Mouse (Mus musculus) neural tube, embryonic 14.5 days (tissue): ENCODE measurements around the gene Tcf19. TPM values are rescaled to one million over a fixed set of nuclear protein-coding genes. Genes with fewer than 3 reads are reported as not detected.
"Not testable (repeated sequence)": the region's sequence is repeated elsewhere in the genome, so short reads cannot be mapped to it uniquely, and the experiment has no call there.

Source experiments
- ATAC-seq: fragments of 200-750 bp; cut with Nextera tagmentation; 2 replicates; pipeline ENCODE4 v1.8.0; 2017; ENCODE audit warnings: low read depth, mild to moderate bottlenecking, moderate TSS enrichment, moderate library complexity
- H3K27ac ChIP-seq: fragments of 300-500 bp; sonication (generic); 2 replicates; pipeline ENCODE4 v1.5.1; 2014; ENCODE audit warnings: low read depth, mild to moderate bottlenecking, control low read depth, low read length, moderate library complexity, mixed read lengths
- H3K27me3 ChIP-seq: fragments of 300-500 bp; sonication (generic); 2 replicates; pipeline ENCODE4 v1.6.1; 2014; ENCODE audit warnings: low read length; ENCODE audit not compliant: control insufficient read depth, insufficient read depth
- H3K36me3 ChIP-seq: fragments of 300-500 bp; sonication (generic); 2 replicates; pipeline ENCODE4 v1.6.1; 2014; ENCODE audit warnings: low read length, mixed read lengths; ENCODE audit not compliant: control insufficient read depth, insufficient read depth
- H3K4me1 ChIP-seq: fragments of 300-500 bp; sonication (generic); 2 replicates; pipeline ENCODE4 v1.6.1; 2014; ENCODE audit warnings: low read length; ENCODE audit not compliant: control insufficient read depth, insufficient read depth
- H3K4me2 ChIP-seq: fragments of 300-500 bp; sonication (generic); 2 replicates; pipeline ENCODE4 v1.6.1; 2014; ENCODE audit warnings: mild to moderate bottlenecking, low read depth, low read length, control low read depth
- H3K4me3 ChIP-seq: fragments of 300-500 bp; sonication (generic); 2 replicates; pipeline ENCODE4 v1.5.1; 2014; ENCODE audit warnings: low read depth, low read length, control low read depth, mixed read lengths
- H3K9ac ChIP-seq: fragments of 300-500 bp; sonication (generic); replicated peaks from 2 replicates; pipeline ENCODE4 v1.6.1; 2014; ENCODE audit warnings: low read depth, mild to moderate bottlenecking, control low read depth, low read length, mixed read lengths
- H3K9me3 ChIP-seq: fragments of 300-500 bp; sonication (generic); 2 replicates; pipeline ENCODE4 v1.6.1; 2016; ENCODE audit warnings: low read length; ENCODE audit not compliant: control insufficient read depth
- WGBS: fragments of 180-500 bp; shearing (Covaris S2); extraction: QIAGEN DNeasy Blood & Tissue Kit; methylation state at CpG from one replicate; pipeline ENCODE4 v1.1.7; 2014; 5-methylcytosine and 5-hydroxymethylcytosine counted together
- polyA plus RNA-seq: library from polyadenylated mRNA; unstranded; fragments of >200 nt; fragmentation: Nextera tagmentation; extraction: Ambion mirVana; gene quantifications from 2 replicates; pipeline ENCODE4 v1.2.1, GENCODE M21; 2014

Tcf19 gene
- polyA plus RNA-seq, 1 experiment from 2014 or later, result 8.9 TPM

- Histone ChIP-seq H3K4me3 (peak overlapping the region; percentile 47), H3K4me2 (peak overlapping the region; percentile 67), H3K27me3 (no peaks in the 10 kb centered on the region), H3K27ac (no peak overlapping the region), H3K9ac (0 out of 2 replicates have a peak overlapping the region, but pooled peaks have one; percentile 21), H3K9me3 (no peaks in the 10 kb centered on the region), H3K36me3 (no peaks in the 10 kb centered on the region), H3K4me1 (peaks cover 9% of the 10 kb centered on the region; the same call in 1 of the 2 replicates)
- ATAC-seq, result peak; percentile 14
- 6% methylated on average over 25 of the region's 25 CpGs for WGBS
These were observed 548 bp downstream of the Tcf19 start for GRCm38 (mm10) chr17:35515911-35516640.

DNA sequence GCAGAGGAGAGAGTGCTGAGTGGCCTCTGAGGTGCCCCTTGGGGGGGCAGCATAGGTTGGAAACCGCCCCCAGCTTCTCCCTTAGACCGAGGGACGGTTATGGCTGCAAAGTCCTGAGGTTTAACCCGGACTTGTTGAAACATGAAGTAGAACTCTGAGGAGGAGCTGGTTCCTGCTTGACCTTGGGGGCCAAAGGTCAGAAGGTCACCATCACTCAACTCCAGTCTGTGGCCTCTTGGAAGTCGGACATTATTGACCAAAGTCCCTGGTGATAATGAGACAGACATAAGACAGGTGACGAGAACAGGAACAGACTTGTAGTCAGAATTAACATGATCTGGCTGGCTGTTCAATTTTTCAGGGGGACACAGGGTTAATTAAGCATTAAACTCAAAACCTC lies 1.9 kb downstream of the Tcf19 start:
- H3K27ac ChIP-seq, result no peak overlapping the region
- no peak overlapping the region for H3K4me3 ChIP-seq
- no peak overlapping the region for H3K4me2 ChIP-seq
- no peak for ATAC-seq
- 36% methylated on average over 6 of the region's 6 CpGs for WGBS
- no peaks in the 10 kb centered on the region for H3K27me3 ChIP-seq
- H3K4me1 ChIP-seq, result peaks cover 9% of the 10 kb centered on the region; the same call in 1 of the 2 replicates
- no peaks in the 10 kb centered on the region for H3K9me3 ChIP-seq
- H3K9ac ChIP-seq, result no peak overlapping the region
- H3K36me3 ChIP-seq, result no peaks in the 10 kb centered on the region

DNA sequence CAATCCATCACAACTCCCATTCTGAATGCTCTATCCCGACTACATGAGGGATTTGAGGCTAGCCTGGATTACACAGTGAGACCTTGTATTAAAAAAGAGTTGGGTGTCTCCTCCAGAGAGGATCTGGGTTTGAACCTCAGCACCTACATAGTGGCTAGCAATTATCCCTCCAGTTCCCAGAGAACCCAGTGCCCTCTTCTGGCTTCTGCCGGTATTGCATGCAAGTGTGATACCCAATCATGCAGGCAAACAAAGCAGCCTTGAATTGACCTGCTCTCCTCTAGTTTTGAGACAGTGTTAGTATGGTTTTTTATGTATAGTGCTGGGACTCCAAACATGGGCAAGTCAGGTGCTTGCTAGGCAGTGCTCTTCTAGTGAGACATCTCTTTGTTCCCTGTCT lies 2.7 kb downstream of the Tcf19 start:
- H3K9me3 ChIP-seq, result no peaks in the 10 kb centered on the region
- no peak overlapping the region for H3K9ac ChIP-seq
- no peak overlapping the region for H3K27ac ChIP-seq
- H3K36me3 ChIP-seq, result no peaks in the 10 kb centered on the region
- no peak overlapping the region for H3K4me2 ChIP-seq
- 23% methylated on average over 2 of the region's 2 CpGs for WGBS
- no peak overlapping the region for H3K4me3 ChIP-seq
- no peaks in the 10 kb centered on the region for H3K27me3 ChIP-seq
- H3K4me1 ChIP-seq, result peaks cover 9% of the 10 kb centered on the region; the same call in 1 of the 2 replicates
- no peak for ATAC-seq

- 95% methylated on average over 7 of the region's 7 CpGs for WGBS
- H3K27me3 ChIP-seq, result no peaks in the 10 kb centered on the region
- H3K9me3 ChIP-seq, result no peaks in the 10 kb centered on the region
- no peak overlapping the region for H3K9ac ChIP-seq
- ATAC-seq, result no peak
- no peak overlapping the region for H3K27ac ChIP-seq
- H3K4me1 ChIP-seq, result peaks cover 9% of the 10 kb centered on the region; the same call in 1 of the 2 replicates
- no peaks in the 10 kb centered on the region for H3K36me3 ChIP-seq
- no peak overlapping the region for H3K4me3 ChIP-seq
- H3K4me2 ChIP-seq, result no peak overlapping the region
These were observed 3.6 kb downstream of the Tcf19 start for GRCm38 (mm10) chr17:35512916-35513626.

DNA sequence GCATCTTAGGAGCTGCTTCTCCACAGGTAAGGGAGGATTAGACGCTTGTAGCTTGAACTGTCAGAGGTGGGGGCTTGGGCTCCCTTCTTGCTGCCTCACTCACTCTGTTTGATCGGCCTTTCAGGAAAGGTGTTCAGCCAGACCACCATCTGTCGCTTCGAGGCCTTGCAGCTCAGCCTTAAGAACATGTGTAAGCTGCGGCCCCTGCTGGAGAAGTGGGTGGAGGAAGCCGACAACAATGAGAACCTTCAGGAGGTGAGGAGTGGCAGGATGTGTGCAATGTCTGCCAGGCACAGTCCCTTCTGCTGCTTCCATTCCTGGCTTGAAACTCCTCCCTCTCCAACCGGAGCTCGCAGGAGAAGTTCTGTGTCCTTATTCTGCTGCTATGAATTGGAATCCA lies 7.3 kb downstream of the Tcf19 start:
- Histone ChIP-seq H3K4me3 (no peak overlapping the region), H3K9me3 (no peaks in the 10 kb centered on the region), H3K36me3 (no peaks in the 10 kb centered on the region), H3K4me1 (no peaks in the 10 kb centered on the region), H3K9ac (no peak overlapping the region), H3K27ac (no peak overlapping the region), H3K4me2 (no peak overlapping the region), H3K27me3 (no peaks in the 10 kb centered on the region; the same call in 1 of the 2 replicates)
- WGBS, result 52% methylated on average over 8 of the region's 8 CpGs
- no peak for ATAC-seq

DNA sequence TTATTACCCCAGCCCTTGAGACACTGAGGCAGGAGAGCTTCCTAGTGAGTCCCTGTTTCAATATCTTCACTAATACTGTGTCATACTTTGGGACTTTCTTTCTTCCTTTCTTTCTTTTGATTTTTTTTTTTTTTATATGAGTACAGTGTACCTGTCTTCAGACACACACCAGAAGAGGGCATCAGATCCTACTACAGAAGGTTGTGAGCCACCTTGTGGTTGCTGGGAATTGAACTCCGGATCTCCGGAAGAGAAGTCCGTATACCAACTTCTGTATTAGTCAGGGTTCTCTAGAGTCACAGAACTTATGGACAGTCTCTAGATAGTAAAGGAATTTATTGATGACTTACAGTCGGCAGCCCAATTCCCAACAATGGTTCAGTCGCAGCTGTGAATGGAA lies 8.3 kb downstream of the Tcf19 start:
- not testable (repeated sequence) for ATAC-seq, H3K9ac ChIP-seq, H3K4me1 ChIP-seq, H3K9me3 ChIP-seq, H3K36me3 ChIP-seq, H3K27me3 ChIP-seq, H3K4me3 ChIP-seq, H3K27ac ChIP-seq, H3K4me2 ChIP-seq
- WGBS, result 64% methylated on average over 5 of the region's 5 CpGs

GRCm38 (mm10) chr17:35507556-35508260 lies 8.9 kb downstream of the Tcf19 start:
- no peak overlapping the region for H3K4me3 ChIP-seq
- no peaks in the 10 kb centered on the region; the same call in 1 of the 2 replicates for H3K27me3 ChIP-seq
- H3K9ac ChIP-seq, result no peak overlapping the region
- 31% methylated on average over 13 of the region's 13 CpGs for WGBS
- H3K4me1 ChIP-seq, result no peaks in the 10 kb centered on the region
- no peaks in the 10 kb centered on the region for H3K9me3 ChIP-seq
- ATAC-seq, result no peak
- no peak overlapping the region for H3K27ac ChIP-seq
- H3K36me3 ChIP-seq, result no peaks in the 10 kb centered on the region
- no peak overlapping the region for H3K4me2 ChIP-seq

GRCm38 (mm10) chr17:35506881-35507280 lies 9.7 kb downstream of the Tcf19 start:
- H3K36me3 ChIP-seq, result no peaks in the 10 kb centered on the region
- ATAC-seq, result no peak
- H3K9me3 ChIP-seq, result no peaks in the 10 kb centered on the region
- no peak overlapping the region for H3K4me2 ChIP-seq
- no peak overlapping the region for H3K4me3 ChIP-seq
- H3K4me1 ChIP-seq, result no peaks in the 10 kb centered on the region
- no peak overlapping the region for H3K9ac ChIP-seq
- H3K27ac ChIP-seq, result no peak overlapping the region
- WGBS, result 22% methylated on average over 10 of the region's 10 CpGs
- H3K27me3 ChIP-seq, result no peaks in the 10 kb centered on the region; the same call in 1 of the 2 replicates

GRCm38 (mm10) chr17:35505776-35506175 lies 10.8 kb downstream of the Tcf19 start, which contains the start of gene Pou5f1:
TSS of gene Pou5f1 (plus strand) at chr17:35506018.
- Histone ChIP-seq H3K4me3 (no peak within 1 kb of the TSS), H3K27me3 (no peaks in the 10 kb centered on the region; the same call in 1 of the 2 replicates), H3K4me1 (no peaks in the 10 kb centered on the region), H3K4me2 (no peak within 1 kb of the TSS), H3K9ac (no peak within 1 kb of the TSS), H3K36me3 (no peaks in the 10 kb centered on the region), H3K27ac (no peak within 1 kb of the TSS), H3K9me3 (no peaks in the 10 kb centered on the region)
- WGBS, result 49% methylated on average over 12 of the region's 13 CpGs
- ATAC-seq, result no peak
